Mouse (Mus musculus): ENCODE data around the gene Rrad. TPM values are rescaled to one million over a fixed set of nuclear protein-coding genes. Genes with fewer than 3 reads are reported as not detected.

The Rrad gene
- 1.9 TPM for polyA plus RNA-seq (2015; fragmentation: Illumina TruSeq; extraction: RNeasy Lipid Tissue Mini Kit (QIAGEN cat#74804); ENCODE audit: low read depth, low replicate concordance)

GRCm38 (mm10) chr8:104630981-104631663 lies at the start of gene Rrad:
Rrad (minus strand) TSS chr8:104631327.

GRCm38 (mm10) chr8:104641426-104642323 lies 10.5 kb upstream of the Rrad start, which contains the start of gene Ciao2b:
Ciao2b (minus strand) TSS chr8:104641965.

GRCm38 (mm10) chr8:104624161-104624560 lies 7.0 kb downstream of the Rrad start, which contains the start of gene Cdh16:
Cdh16 (minus strand) TSS chr8:104624396.

GRCm38 (mm10) chr8:104591133-104591834 lies 39.8 kb downstream of the Rrad start, which contains the start of gene Pdp2:
Pdp2 (plus strand) TSS chr8:104591451.

Other genes with a start within 250 kb of the Rrad start
- gene Cmtm4, start 235.5 kb downstream of the Rrad start, polyA plus RNA-seq (2015; fragmentation: Illumina TruSeq; extraction: RNeasy Lipid Tissue Mini Kit (QIAGEN cat#74804); ENCODE audit: low read depth, low replicate concordance): 43.4 TPM
- 132 TPM for gene Dync1li2, start 188.3 kb downstream of the Rrad start, polyA plus RNA-seq (2015; fragmentation: Illumina TruSeq; extraction: RNeasy Lipid Tissue Mini Kit (QIAGEN cat#74804); ENCODE audit: low read depth, low replicate concordance)
- 0.57 TPM for gene Terb1, start 121.4 kb downstream of the Rrad start, polyA plus RNA-seq (2015; fragmentation: Illumina TruSeq; extraction: RNeasy Lipid Tissue Mini Kit (QIAGEN cat#74804); ENCODE audit: low read depth, low replicate concordance)
- 82.2 TPM for gene Nae1, start 96.7 kb downstream of the Rrad start, polyA plus RNA-seq (2015; fragmentation: Illumina TruSeq; extraction: RNeasy Lipid Tissue Mini Kit (QIAGEN cat#74804); ENCODE audit: low read depth, low replicate concordance)
- gene Car7, start 96.6 kb downstream of the Rrad start, polyA plus RNA-seq (2015; fragmentation: Illumina TruSeq; extraction: RNeasy Lipid Tissue Mini Kit (QIAGEN cat#74804); ENCODE audit: low read depth, low replicate concordance): 24.0 TPM
- 4.7 TPM for gene Pdp2, start 39.9 kb downstream of the Rrad start, polyA plus RNA-seq (2015; fragmentation: Illumina TruSeq; extraction: RNeasy Lipid Tissue Mini Kit (QIAGEN cat#74804); ENCODE audit: low read depth, low replicate concordance)
- gene Cdh16, start 6.9 kb downstream of the Rrad start, polyA plus RNA-seq (2015; fragmentation: Illumina TruSeq; extraction: RNeasy Lipid Tissue Mini Kit (QIAGEN cat#74804); ENCODE audit: low read depth, low replicate concordance): not detected
- 51.3 TPM for gene Ciao2b, start 10.6 kb upstream of the Rrad start, polyA plus RNA-seq (2015; fragmentation: Illumina TruSeq; extraction: RNeasy Lipid Tissue Mini Kit (QIAGEN cat#74804); ENCODE audit: low read depth, low replicate concordance)
- not detected for gene Ces2a, start 102.7 kb upstream of the Rrad start, polyA plus RNA-seq (2015; fragmentation: Illumina TruSeq; extraction: RNeasy Lipid Tissue Mini Kit (QIAGEN cat#74804); ENCODE audit: low read depth, low replicate concordance)
- gene Ces2b, start 200.2 kb upstream of the Rrad start, polyA plus RNA-seq (2015; fragmentation: Illumina TruSeq; extraction: RNeasy Lipid Tissue Mini Kit (QIAGEN cat#74804); ENCODE audit: low read depth, low replicate concordance): not detected
- not detected for gene Ces2c, start 215.7 kb upstream of the Rrad start, polyA plus RNA-seq (2015; fragmentation: Illumina TruSeq; extraction: RNeasy Lipid Tissue Mini Kit (QIAGEN cat#74804); ENCODE audit: low read depth, low replicate concordance)